In the genomic region with DNA sequence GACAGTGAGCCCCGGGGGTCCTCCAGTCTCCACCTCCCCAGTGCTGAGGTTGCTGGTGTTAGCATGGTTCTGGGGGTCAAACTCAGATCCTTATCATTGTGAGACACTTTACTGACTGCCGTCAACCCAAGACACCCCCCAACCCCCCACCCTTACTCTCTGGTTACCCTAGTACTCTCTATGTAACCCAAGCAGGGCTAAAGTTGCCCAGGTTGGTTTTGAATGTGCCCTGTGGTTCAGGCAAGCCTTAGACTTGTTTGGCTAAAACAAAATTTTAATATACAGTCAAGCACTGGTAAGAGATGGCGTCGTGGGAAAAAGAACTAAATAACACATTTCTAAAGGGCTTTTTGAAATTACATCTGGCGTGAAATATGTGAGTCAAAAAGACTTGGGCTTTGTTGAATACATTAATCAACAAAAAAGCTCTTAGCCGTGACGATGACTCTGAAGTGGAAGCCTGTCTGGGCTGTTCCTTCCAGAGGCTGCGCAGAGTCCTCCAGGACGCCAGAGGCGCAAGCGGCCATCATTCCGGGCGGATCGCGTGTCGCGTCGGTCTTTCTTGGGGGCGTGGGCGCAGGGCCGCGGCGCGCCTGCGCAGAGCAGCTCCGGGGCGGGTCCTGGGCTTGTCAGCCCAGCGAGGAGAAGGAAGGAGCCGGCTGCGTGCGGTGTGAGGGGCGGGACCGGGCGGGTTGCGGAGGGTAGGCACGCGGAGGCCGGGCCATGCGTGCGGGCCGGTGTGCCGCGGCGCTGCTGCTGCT, we compare ENCODE assay signal across 8 mouse cellular contexts. TPM values are rescaled to one million over a fixed set of nuclear protein-coding genes. Genes with fewer than 3 reads are reported as not detected.
DNase-seq lines count a peak whose midpoint lies in the region; ATAC-seq lines count a peak whose summit lies in the region.

A gene (plus strand): TSS at position 590 of the 761 bp plus-strand sequence.

- peak within 1 kb of the TSS; percentile 80 for H3K4me2 ChIP-seq in hindbrain, embryonic 16.5 days (ENCODE audit: low read length)

- H3K9me3 ChIP-seq in hindbrain, embryonic 16.5 days (ENCODE audit: control insufficient read depth, low read length): no peaks in the 10 kb centered on the region

- peaks cover 20% of the 10 kb centered on the region for H3K79me2 ChIP-seq in macrophage (ENCODE audit: inconsistent target)

- peak; percentile 98 for ATAC-seq in hindbrain, embryonic 16.5 days

- H3K4me3 ChIP-seq in hindbrain, embryonic 16.5 days (ENCODE audit: low read length): peak within 1 kb of the TSS; percentile 67
- H3K4me3 ChIP-seq in macrophage (ENCODE audit: inconsistent target): peak within 1 kb of the TSS; percentile 71

- DNase-seq in WW6 (ENCODE audit: low read depth, low spot score): peak; percentile 92
- DNase-seq in cerebellum, postnatal 4 days (ENCODE audit: low spot score in 2 of 2): peak; percentile 88 to 93
- peak; percentile 97 for DNase-seq in gastrocnemius, adult 18-20 months (ENCODE audit: low spot score)
- DNase-seq in left cerebral cortex, adult 18-20 months (ENCODE audit: low spot score in 2 of 2): peak; percentile 97 to 99
- DNase-seq in right cerebral cortex, adult 18-20 months: peak; percentile 96
- DNase-seq in urinary bladder, postnatal 10 days (ENCODE audit: low spot score): peak; percentile 91

- 7% methylated on average over 38 of the region's 44 CpGs for WGBS in hindbrain, embryonic 16.5 days
- WGBS in macrophage (ENCODE audit: missing documents): 11% methylated on average over 33 of the region's 44 CpGs

- H3K9ac ChIP-seq in hindbrain, embryonic 16.5 days (ENCODE audit: low read depth, low read length): peak within 1 kb of the TSS; percentile 80

- H3K27me3 ChIP-seq in hindbrain, embryonic 16.5 days (replicated peaks; ENCODE audit: control insufficient read depth, insufficient read depth, low read length): no peaks in the 10 kb centered on the region

- 0 out of 2 replicates have a peak, but pooled peaks cover under 1% of the 10 kb centered on the region for H3K36me3 ChIP-seq in hindbrain, embryonic 16.5 days (ENCODE audit: control insufficient read depth, insufficient read depth, low read length)
- H3K36me3 ChIP-seq in macrophage (ENCODE audit: inconsistent target): no peaks in the 10 kb centered on the region

- peak within 1 kb of the TSS; percentile 69; the same call in 1 of the 2 replicates for H3K27ac ChIP-seq in hindbrain, embryonic 16.5 days (ENCODE audit: low read depth, low read length)
- H3K27ac ChIP-seq in macrophage: no peak within 1 kb of the TSS

- H3K4me1 ChIP-seq in hindbrain, embryonic 16.5 days (ENCODE audit: control insufficient read depth, insufficient read depth, low read depth, low read length): peaks cover 14% of the 10 kb centered on the region

RNA-seq across cellular contexts. Expression of the gene that starts here (rescaled TPM):
- total RNA-seq in gastrocnemius, adult 18-20 months (2021): 10 to 100 TPM; 81.7 to 91.1 TPM
- 47.3 TPM in 2 replicates for polyA plus RNA-seq in hindbrain, embryonic 16.5 days (2015; fragmentation: Nextera tagmentation; extraction: Ambion mirVana)
- total RNA-seq in left cerebral cortex, adult 18-20 months (2021): 100 to 1,000 TPM; 105 to 106 TPM
- total RNA-seq in macrophage (2018; cell fraction: chromatin; rRNA removed): 10 to 100 TPM in 24 of 26 experiments, 1 to 10 TPM in 2; 8.5 to 49.9 (median 30.0) TPM
- 10 to 100 TPM in 23 of 26 experiments, 1 to 10 TPM in 3; 7.4 to 25.7 (median 15.8) TPM for total RNA-seq in macrophage (2018; cell fraction: cytosol; rRNA removed)
- total RNA-seq in macrophage (2018; cell fraction: nucleus; rRNA removed): 10 to 100 TPM; 13.5 to 74.4 (median 24.3) TPM
- polyA plus RNA-seq in macrophage (2018): 15.9 to 40.2 TPM (median 19.6 TPM) in 3 replicates
